Mouse (Mus musculus) heart, embryonic 16.5 days (tissue): Measurements from ENCODE around the gene Gm42417. TPM values are rescaled to one million over a fixed set of nuclear protein-coding genes. Genes with fewer than 3 reads are reported as not detected.
A peak's percentile ranks its signal among the peaks of the same experiment; 100 is the strongest.

Experiments
- ATAC-seq: fragments of 200-750 bp; cut with Nextera tagmentation; replicated peaks from 2 replicates; pipeline ENCODE4 v1.8.0; 2017; ENCODE audit warnings: moderate number of reproducible peaks; ENCODE audit not compliant: insufficient read depth, low FRiP score; ENCODE audit errors: extremely low read depth
- H3K27ac ChIP-seq: fragments of 300-500 bp; sonication (generic); 2 replicates; pipeline ENCODE4 v1.5.1; 2014; ENCODE audit warnings: mild to moderate bottlenecking, low read length, control low read depth, moderate library complexity
- H3K27me3 ChIP-seq: fragments of 300-500 bp; sonication (generic); 2 replicates; pipeline ENCODE4 v1.6.1; 2014; ENCODE audit warnings: low read length, mixed read lengths; ENCODE audit not compliant: control insufficient read depth, insufficient read depth
- H3K36me3 ChIP-seq: fragments of 300-500 bp; sonication (generic); 2 replicates; pipeline ENCODE4 v1.6.1; 2014; ENCODE audit not compliant: control insufficient read depth, insufficient read depth
- H3K4me1 ChIP-seq: fragments of 300-500 bp; sonication (generic); 2 replicates; pipeline ENCODE4 v1.6.1; 2014; ENCODE audit warnings: low read length, mixed read lengths; ENCODE audit not compliant: control insufficient read depth, insufficient read depth
- H3K4me2 ChIP-seq: fragments of 300-500 bp; sonication (generic); 2 replicates; pipeline ENCODE4 v1.6.1; 2014; ENCODE audit warnings: low read depth, mild to moderate bottlenecking, control low read depth, low read length
- H3K4me3 ChIP-seq: fragments of 300-500 bp; sonication (generic); 2 replicates; pipeline ENCODE4 v1.5.1; 2014; ENCODE audit warnings: mild to moderate bottlenecking, control low read depth, low read length
- H3K9ac ChIP-seq: fragments of 300-500 bp; sonication (generic); 2 replicates; pipeline ENCODE4 v1.6.1; 2014; ENCODE audit warnings: low read length, control low read depth
- H3K9me3 ChIP-seq: fragments of 300-500 bp; sonication (generic); replicated peaks from 2 replicates; pipeline ENCODE4 v1.6.1; 2016; ENCODE audit warnings: low read length; ENCODE audit not compliant: control insufficient read depth
- WGBS: fragments of 180-500 bp; shearing (Covaris S2); extraction: QIAGEN DNeasy Blood & Tissue Kit; methylation state at CpG from one replicate; pipeline ENCODE4 v1.1.7; 2014; 5-methylcytosine and 5-hydroxymethylcytosine counted together
- polyA plus RNA-seq: library from polyadenylated mRNA; unstranded; fragments of >200 nt; fragmentation: Nextera tagmentation; extraction: Ambion mirVana; gene quantifications from 2 replicates; pipeline ENCODE4 v1.2.1, GENCODE M21; 2015

Gm42417 gene
- polyA plus RNA-seq, 1 experiment from 2014 or later, result not detected

GRCm38 (mm10) chr1:36569694-36570276 is 30.6 kb upstream of the Gm42417 start:
- Histone ChIP-seq H3K9ac (no peak overlapping the region), H3K36me3 (no peaks in the 10 kb centered on the region), H3K27me3 (no peaks in the 10 kb centered on the region), H3K4me1 (peaks cover 29% of the 10 kb centered on the region), H3K27ac (peak overlapping the region; percentile 5; the same call in 1 of the 2 replicates), H3K4me2 (no peak overlapping the region), H3K4me3 (no peak overlapping the region), H3K9me3 (no peaks in the 10 kb centered on the region)
- WGBS, result 50% methylated on average over 7 of the region's 7 CpGs
- no peak for ATAC-seq

- no peak for ATAC-seq
- Histone ChIP-seq H3K4me3 (no peak overlapping the region), H3K36me3 (no peaks in the 10 kb centered on the region), H3K9me3 (no peaks in the 10 kb centered on the region), H3K4me2 (no peak overlapping the region), H3K27me3 (no peaks in the 10 kb centered on the region), H3K9ac (0 out of 2 replicates have a peak overlapping the region, but pooled peaks have one; percentile 10), H3K4me1 (peaks cover 29% of the 10 kb centered on the region), H3K27ac (peak overlapping the region; percentile 46)
- WGBS, result 68% methylated on average over 4 of the region's 4 CpGs
Measured at GRCm38 (mm10) chr1:36568776-36569175, 29.5 kb upstream of the Gm42417 start.

- Histone ChIP-seq H3K9ac (0 out of 2 replicates have a peak overlapping the region, but pooled peaks have one; percentile 4), H3K4me3 (no peak overlapping the region), H3K9me3 (no peaks in the 10 kb centered on the region), H3K27ac (peak overlapping the region; percentile 46), H3K4me1 (peaks cover 29% of the 10 kb centered on the region), H3K4me2 (no peak overlapping the region), H3K27me3 (no peaks in the 10 kb centered on the region), H3K36me3 (no peaks in the 10 kb centered on the region)
- ATAC-seq, result peak; percentile 21; the same call in 1 of the 2 replicates
- WGBS, result 53% methylated on average over 21 of the region's 21 CpGs
Measured at GRCm38 (mm10) chr1:36567818-36568603, 28.8 kb upstream of the Gm42417 start.

- H3K27me3 ChIP-seq, result no peaks in the 10 kb centered on the region
- ATAC-seq, result no peak
- no peaks in the 10 kb centered on the region for H3K36me3 ChIP-seq
- WGBS, result 27% methylated on average over 2 of the region's 2 CpGs
- peaks cover 23% of the 10 kb centered on the region for H3K4me1 ChIP-seq
- no peak overlapping the region for H3K4me3 ChIP-seq
- H3K27ac ChIP-seq, result no peak overlapping the region
- H3K4me2 ChIP-seq, result no peak overlapping the region
- no peaks in the 10 kb centered on the region for H3K9me3 ChIP-seq
- no peak overlapping the region for H3K9ac ChIP-seq
Measured at GRCm38 (mm10) chr1:36566425-36566824, 27.2 kb upstream of the Gm42417 start.

GRCm38 (mm10) chr1:36564101-36564500 is 24.9 kb upstream of the Gm42417 start:
- H3K4me1 ChIP-seq, result peaks cover 25% of the 10 kb centered on the region

GRCm38 (mm10) chr1:36563632-36564031 is 24.4 kb upstream of the Gm42417 start:
- Histone ChIP-seq H3K36me3 (no peaks in the 10 kb centered on the region), H3K27me3 (no peaks in the 10 kb centered on the region), H3K4me2 (no peak overlapping the region), H3K4me1 (peaks cover 28% of the 10 kb centered on the region), H3K4me3 (no peak overlapping the region), H3K9ac (no peak overlapping the region), H3K27ac (no peak overlapping the region), H3K9me3 (no peaks in the 10 kb centered on the region)
- WGBS, result 73% methylated on average over 4 of the region's 4 CpGs
- no peak for ATAC-seq

More at GRCm38 (mm10) chr1:36564101-36564500, 24.9 kb upstream of the Gm42417 start:
- H3K4me2 ChIP-seq, result no peak overlapping the region
- 63% methylated on average over 6 of the region's 6 CpGs for WGBS
- H3K27ac ChIP-seq, result no peak overlapping the region
- H3K9me3 ChIP-seq, result no peaks in the 10 kb centered on the region
- ATAC-seq, result no peak
- no peak overlapping the region for H3K9ac ChIP-seq
- H3K36me3 ChIP-seq, result no peaks in the 10 kb centered on the region
- H3K4me3 ChIP-seq, result no peak overlapping the region
- H3K27me3 ChIP-seq, result no peaks in the 10 kb centered on the region

- 82% methylated on average over 2 of the region's 2 CpGs for WGBS
- Histone ChIP-seq H3K9ac (no peak overlapping the region), H3K4me1 (peaks cover 27% of the 10 kb centered on the region)
Measured at GRCm38 (mm10) chr1:36563197-36563596, 24.0 kb upstream of the Gm42417 start.

GRCm38 (mm10) chr1:36562388-36562787 is 23.2 kb upstream of the Gm42417 start:
- 51% methylated on average over 4 of the region's 4 CpGs for WGBS
- no peaks in the 10 kb centered on the region for H3K36me3 ChIP-seq
- no peak overlapping the region for H3K27ac ChIP-seq
- ATAC-seq, result no peak
- H3K9ac ChIP-seq, result no peak overlapping the region
- no peaks in the 10 kb centered on the region for H3K9me3 ChIP-seq
- H3K27me3 ChIP-seq, result no peaks in the 10 kb centered on the region
- no peak overlapping the region for H3K4me3 ChIP-seq
- H3K4me2 ChIP-seq, result no peak overlapping the region
- H3K4me1 ChIP-seq, result peaks cover 25% of the 10 kb centered on the region

More at GRCm38 (mm10) chr1:36563197-36563596, 24.0 kb upstream of the Gm42417 start:
- no peaks in the 10 kb centered on the region for H3K27me3 ChIP-seq
- no peak overlapping the region for H3K27ac ChIP-seq
- H3K4me3 ChIP-seq, result no peak overlapping the region
- no peaks in the 10 kb centered on the region for H3K36me3 ChIP-seq
- no peak overlapping the region for H3K4me2 ChIP-seq
- H3K9me3 ChIP-seq, result no peaks in the 10 kb centered on the region
- no peak for ATAC-seq

GRCm38 (mm10) chr1:36560903-36561302 is 21.7 kb upstream of the Gm42417 start:
- Histone ChIP-seq H3K4me3 (no peak overlapping the region), H3K27me3 (no peaks in the 10 kb centered on the region), H3K9me3 (no peaks in the 10 kb centered on the region), H3K36me3 (no peaks in the 10 kb centered on the region), H3K4me2 (no peak overlapping the region), H3K9ac (no peak overlapping the region), H3K27ac (peak overlapping the region; percentile 17), H3K4me1 (peaks cover 27% of the 10 kb centered on the region)
- 50% methylated on average over 6 of the region's 6 CpGs for WGBS
- ATAC-seq, result no peak
